Mouse (Mus musculus): Measurements from ENCODE around the gene E330017A01Rik. TPM values are rescaled to one million over a fixed set of nuclear protein-coding genes. Genes with fewer than 3 reads are reported as not detected.
A peak's percentile ranks its signal among the peaks of the same experiment; 100 is the strongest.
"Not testable (repeated sequence)": the region's sequence is repeated elsewhere in the genome, so short reads cannot be mapped to it uniquely, and the experiment has no call there.

The E330017A01Rik gene
- not detected in 2 replicates for polyA plus RNA-seq (2015; fragmentation: Nextera tagmentation; extraction: Ambion mirVana)

DNA sequence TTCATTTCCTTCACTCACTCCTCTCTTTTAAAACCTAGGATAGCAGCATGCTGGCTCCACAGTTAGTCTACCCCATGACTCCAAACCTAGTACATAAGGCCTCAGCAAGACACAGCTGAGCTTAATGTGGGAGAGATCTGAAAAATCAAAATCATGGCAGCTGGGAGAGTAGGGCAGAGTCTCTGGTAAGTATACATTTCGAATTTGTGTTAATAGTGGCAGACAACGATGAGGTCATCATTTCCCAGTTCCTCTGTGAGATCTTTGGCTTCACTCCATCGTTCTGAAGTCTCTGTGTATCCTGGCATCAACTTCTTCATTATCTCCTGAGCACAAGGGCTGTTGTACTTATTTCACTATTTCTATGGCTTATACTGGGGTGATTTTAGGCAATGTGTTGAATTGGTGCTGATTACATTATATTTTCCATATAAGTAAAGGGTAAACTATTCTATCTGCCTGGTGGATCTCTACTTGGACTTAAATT is at the start of gene E330017A01Rik:
E330017A01Rik (minus strand) TSS at position 51 of the 487 bp plus-strand sequence.
- no peak for DNase-seq (ENCODE audit: low spot score)

GRCm38 (mm10) chr16:58685548-58686537 is 47.3 kb upstream of the E330017A01Rik start:
- DNase-seq (ENCODE audit: low spot score), result peak; percentile 44

GRCm38 (mm10) chr16:58684537-58684936 is 46.0 kb upstream of the E330017A01Rik start:
- no peak for DNase-seq (ENCODE audit: low spot score)

GRCm38 (mm10) chr16:58683911-58684310 is 45.4 kb upstream of the E330017A01Rik start:
- no peak for DNase-seq (ENCODE audit: low spot score)

DNA sequence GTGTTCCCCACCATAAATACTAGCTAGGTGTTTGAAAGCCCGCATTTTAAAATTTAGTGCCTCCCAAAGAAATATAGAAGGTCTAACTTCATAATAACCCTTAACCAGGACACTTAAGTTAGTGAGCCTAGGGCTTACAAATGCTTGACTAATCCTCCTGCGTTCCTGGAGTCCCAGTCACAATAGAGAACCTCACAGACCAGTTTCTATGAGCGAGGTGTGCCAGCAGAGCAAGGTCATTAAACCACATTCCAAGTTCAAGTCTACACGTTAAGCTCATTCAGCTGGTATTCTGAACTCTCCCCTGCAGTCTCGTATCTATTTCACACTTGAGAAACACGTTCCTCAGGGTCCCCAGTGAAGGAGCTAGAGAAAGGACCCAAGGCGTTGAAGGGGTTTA is 44.3 kb upstream of the E330017A01Rik start:
- no peak for DNase-seq (ENCODE audit: low spot score)

- DNase-seq (ENCODE audit: low spot score), result no peak
Observed at GRCm38 (mm10) chr16:58682046-58682445, 43.5 kb upstream of the E330017A01Rik start.

- no peak for DNase-seq (ENCODE audit: low spot score)
Observed at GRCm38 (mm10) chr16:58678660-58679059, 40.1 kb upstream of the E330017A01Rik start.

DNA sequence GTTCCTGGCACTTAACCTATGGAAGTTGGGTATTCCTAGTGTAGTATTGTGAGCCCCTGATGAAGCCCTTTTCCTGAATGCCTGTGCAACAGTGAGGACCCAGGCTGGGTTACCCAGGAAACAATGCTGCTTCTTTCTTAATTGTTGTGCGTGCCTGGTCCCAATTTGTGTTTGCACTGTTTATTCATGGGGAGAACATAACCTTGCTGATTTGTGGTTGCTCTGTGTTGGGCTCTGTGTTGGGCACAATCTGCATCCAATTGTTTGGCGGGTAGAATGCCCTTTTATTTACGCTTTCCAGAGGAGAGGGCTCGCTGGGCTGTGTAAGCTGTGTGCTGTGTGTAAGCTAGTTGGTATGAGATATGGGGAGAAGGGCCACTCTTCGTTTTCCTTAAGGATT is 39.0 kb upstream of the E330017A01Rik start:
- DNase-seq (ENCODE audit: low spot score), result no peak

DNA sequence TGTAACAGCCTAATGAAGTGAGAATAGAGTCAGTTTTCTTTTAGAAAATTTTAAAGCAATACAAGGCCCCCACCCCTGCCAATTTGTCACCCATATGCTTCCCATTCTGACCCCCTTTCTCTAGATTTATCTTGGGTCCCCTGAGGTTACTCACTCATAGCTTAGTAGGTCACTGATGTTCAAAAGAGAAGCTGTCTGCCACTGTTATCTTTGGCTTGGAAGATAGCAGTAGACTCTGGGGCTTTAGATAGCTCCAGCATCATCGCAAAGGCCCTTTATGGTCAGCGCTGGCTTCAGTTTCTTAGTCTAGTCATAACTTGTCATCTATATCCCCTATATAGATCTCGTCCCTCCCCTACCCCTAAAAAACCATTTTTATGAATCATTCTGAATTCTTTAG is 38.1 kb upstream of the E330017A01Rik start:
- DNase-seq (ENCODE audit: low spot score), result no peak

- no peak for DNase-seq (ENCODE audit: low spot score)
Observed at GRCm38 (mm10) chr16:58676156-58676555, 37.6 kb upstream of the E330017A01Rik start.

GRCm38 (mm10) chr16:58675256-58675655 is 36.7 kb upstream of the E330017A01Rik start:
- no peak for DNase-seq (ENCODE audit: low spot score)

DNA sequence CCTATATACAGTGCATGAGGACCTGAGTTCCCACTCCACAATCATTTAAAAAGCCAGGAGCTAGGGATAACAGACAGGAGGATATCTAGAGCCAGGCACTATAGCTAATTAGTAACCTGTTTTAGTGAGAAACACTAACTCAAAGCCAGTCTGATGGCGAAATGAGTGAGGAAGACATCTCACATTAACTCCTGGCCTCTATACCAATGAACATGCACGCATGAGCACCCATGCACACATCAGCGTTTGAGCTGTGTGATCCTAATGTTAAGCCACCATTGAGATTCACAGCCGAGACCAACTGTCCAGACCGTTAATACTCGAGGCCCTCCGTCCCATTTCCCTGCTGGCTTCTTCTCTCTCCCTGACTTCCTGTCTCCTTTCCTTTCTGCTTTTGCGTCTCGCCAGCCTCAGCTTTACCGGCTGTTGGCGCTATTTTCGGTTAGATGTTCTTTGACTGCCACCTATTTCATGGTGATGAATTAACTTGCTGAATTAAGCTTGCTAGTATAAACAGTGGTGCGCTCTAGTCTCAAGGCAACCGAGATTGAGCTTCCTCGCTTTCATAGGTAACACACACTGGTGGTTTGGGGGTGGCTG is 35.4 kb upstream of the E330017A01Rik start:
- no peak for DNase-seq (ENCODE audit: low spot score)

- no peak for DNase-seq (ENCODE audit: low spot score)
Observed at GRCm38 (mm10) chr16:58672396-58672795, 33.9 kb upstream of the E330017A01Rik start.

DNA sequence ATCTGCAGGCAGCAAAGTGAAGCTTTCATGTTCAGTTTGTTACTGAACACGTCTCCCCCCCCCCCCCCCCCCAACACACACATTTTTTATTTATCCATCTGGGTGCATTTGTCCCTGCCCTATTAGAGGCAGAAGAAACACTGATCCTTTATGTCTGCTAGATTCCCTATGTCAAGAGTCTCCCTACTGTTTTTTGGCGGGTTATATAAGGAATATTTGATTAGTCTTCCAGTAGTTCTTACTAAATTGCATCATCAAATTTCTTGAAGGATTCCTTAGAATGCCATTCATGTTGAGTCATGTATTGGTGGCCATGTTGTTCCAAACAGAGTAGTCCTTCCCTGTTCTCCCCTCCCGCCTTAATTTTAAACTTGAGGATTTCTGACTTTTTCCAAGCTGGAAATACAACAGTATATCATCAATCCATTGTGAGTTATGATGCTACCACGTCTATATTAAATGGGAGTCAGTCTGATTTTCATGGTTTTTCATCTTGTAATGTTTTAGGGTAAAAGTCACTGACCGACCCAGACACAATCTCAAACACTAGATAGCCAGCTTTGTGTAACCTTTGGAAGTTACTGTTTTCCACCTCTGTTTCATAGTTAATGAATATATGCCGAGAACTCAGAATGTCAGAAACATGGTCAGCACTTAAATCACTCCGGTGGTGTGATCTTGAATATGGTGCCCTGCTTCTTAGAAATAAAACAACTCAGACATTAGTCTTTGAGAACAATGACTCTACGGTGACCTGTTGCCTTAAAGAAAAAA is 32.9 kb upstream of the E330017A01Rik start:
- DNase-seq (ENCODE audit: low spot score), result no peak

- DNase-seq (ENCODE audit: low spot score), result no peak
Observed at GRCm38 (mm10) chr16:58670643-58671042, 32.1 kb upstream of the E330017A01Rik start.

DNA sequence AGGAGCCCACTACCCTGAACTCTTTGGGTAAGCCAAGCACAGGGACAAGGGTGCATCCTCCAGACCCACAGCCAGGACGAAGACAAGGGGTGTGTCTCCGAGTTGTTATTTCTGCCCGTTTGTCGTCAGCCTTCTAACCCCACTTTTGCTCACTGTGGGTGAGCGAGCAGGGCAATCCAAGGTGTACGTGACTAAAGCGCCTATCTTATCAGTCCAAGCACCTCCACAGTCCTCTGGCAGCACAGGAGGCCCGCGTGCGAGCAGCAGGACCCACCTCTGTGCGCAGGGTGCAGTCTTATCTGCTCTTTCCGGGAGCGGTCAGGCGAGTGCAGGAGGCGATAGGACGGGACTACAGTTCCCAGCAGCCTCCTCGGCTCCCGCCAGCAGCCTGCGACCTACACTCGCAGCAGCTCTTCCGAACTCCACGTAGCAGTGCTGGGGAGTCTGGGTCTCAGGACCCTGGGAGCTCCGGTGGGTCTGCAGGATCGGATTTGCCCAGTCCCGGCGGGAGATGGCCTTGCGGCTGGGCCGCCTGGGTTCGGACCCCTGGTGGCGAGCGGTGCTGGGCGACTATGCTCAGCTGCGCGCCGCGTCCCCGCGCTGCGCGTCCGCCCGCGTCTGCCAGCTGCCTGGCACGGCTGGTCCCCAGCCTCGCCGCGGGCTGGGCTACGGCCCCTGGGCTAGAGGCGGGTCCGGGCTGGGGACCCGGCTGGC is 31.5 kb upstream of the E330017A01Rik start, which contains the start of gene Cpox:
Cpox (plus strand) TSS at position 376 of the 714 bp plus-strand sequence.
- peak; percentile 82 for DNase-seq (ENCODE audit: low spot score)

DNA sequence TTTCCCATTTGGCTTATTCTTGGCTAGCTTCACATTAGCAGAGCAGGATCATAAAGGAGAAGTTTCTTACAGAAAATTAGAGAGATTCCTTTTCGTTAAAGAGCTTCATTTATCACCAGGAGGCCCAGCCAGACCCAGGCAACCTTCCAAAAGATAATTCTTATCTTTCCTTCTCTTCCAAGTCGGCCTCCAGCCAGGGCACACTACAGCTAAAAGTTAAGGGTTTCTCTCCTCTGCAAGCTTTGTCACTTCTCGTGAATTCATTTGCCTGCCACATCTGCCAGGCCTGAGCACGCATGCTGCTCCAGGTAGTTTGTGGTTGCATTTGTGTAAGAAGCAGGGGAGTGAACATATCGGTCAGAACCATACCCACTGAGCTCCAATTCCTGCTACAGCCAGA is 30.7 kb upstream of the E330017A01Rik start:
- DNase-seq (ENCODE audit: low spot score), result no peak

DNA sequence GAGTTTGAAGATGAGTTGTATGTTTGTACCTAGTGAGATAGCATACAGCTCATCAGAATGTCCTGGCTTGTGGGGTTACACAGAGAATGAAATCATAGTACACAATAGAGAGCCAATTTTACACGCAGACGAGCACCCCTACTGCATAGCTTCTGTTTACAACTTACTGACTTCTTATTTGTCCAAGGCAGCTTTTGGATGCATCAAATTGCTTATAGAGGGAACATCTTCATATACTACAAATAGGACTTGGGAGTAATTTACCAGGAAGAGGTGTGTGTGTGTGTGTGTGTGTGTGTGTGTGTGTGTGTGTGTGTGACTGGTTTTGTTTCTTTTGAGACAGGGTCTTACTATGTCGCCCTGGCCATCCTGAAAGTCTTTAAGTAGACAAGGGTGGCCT is 30.0 kb upstream of the E330017A01Rik start:
- no peak for DNase-seq (ENCODE audit: low spot score)

DNA sequence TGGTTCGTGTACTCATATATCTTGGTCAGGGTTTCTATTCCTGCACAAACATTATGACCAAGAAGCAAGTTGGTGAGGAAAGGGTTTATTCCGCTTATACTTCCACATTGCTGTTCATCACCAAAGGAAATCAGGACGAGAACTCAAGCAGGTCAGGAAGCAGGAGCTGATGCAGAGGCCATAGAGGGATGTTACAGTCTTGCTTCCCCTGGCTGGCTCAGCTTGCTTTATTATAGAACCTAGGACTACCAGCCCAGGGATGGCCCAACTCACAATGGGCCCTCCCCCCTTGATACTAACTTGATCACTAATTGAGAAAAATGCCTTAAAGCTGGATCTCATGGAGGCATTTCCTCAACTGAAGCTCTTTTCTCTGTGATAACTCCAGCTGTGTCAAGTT is 28.1 kb upstream of the E330017A01Rik start:
- DNase-seq (ENCODE audit: low spot score), result not testable (repeated sequence)

DNA sequence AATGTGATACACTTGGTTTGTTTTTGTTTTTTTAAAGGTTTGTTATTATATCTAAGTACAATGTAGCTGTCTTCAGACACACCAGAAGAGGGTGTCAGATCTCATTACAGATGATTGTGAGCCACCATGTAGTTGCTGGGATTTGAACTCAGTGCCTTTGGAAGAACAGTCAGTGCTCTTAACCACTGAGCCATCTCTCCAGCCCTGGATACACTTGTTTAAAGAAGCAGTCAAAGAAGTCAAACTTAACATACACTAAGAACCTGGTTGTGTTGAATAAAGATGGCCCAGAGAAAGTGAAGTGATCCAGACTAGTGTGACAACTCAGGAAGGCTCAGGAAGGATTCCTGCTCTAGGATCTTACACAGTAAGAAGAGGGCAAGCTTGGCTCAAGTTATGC is 26.6 kb upstream of the E330017A01Rik start:
- not testable (repeated sequence) for DNase-seq (ENCODE audit: low spot score)

DNA sequence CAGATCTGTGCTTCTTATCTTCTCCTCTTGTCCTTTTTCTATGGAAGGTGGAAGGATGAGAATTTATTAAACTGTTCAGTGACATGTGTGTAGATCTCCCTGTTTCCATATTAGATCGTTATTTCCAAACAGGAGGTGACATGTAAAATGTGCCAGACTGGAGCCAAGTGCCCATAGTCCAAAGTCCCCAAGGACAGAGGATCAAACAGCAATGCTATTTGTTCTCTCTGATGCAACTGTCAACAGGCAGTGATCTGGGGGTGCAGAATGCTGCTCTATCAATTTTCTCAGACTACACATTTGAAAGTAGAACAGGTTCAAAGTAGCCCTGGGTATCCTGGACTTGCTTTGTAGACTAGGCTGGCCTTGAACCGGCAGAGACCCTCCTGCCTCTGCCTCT is 25.3 kb upstream of the E330017A01Rik start:
- no peak for DNase-seq (ENCODE audit: low spot score)
